Mouse (Mus musculus): ENCODE measurements around the gene Zc3h10.

Gene Zc3h10

GRCm38 (mm10) chr10:128547361-128548032, at the start of gene Zc3h10:
TSS of gene Zc3h10 (minus strand) at chr10:128547774.
- peak; percentile 95 for DNase-seq (ENCODE audit: extremely low read depth, low read depth, low spot score)

GRCm38 (mm10) chr10:128592797-128593196, 45.2 kb upstream of the Zc3h10 start:
- DNase-seq (ENCODE audit: extremely low read depth, low read depth, low spot score), result no peak

GRCm38 (mm10) chr10:128591436-128591835, 43.9 kb upstream of the Zc3h10 start:
- no peak for DNase-seq (ENCODE audit: extremely low read depth, low read depth, low spot score)

- no peak for DNase-seq (ENCODE audit: extremely low read depth, low read depth, low spot score)
These were observed 42.7 kb upstream of the Zc3h10 start for GRCm38 (mm10) chr10:128590193-128590690.

DNA sequence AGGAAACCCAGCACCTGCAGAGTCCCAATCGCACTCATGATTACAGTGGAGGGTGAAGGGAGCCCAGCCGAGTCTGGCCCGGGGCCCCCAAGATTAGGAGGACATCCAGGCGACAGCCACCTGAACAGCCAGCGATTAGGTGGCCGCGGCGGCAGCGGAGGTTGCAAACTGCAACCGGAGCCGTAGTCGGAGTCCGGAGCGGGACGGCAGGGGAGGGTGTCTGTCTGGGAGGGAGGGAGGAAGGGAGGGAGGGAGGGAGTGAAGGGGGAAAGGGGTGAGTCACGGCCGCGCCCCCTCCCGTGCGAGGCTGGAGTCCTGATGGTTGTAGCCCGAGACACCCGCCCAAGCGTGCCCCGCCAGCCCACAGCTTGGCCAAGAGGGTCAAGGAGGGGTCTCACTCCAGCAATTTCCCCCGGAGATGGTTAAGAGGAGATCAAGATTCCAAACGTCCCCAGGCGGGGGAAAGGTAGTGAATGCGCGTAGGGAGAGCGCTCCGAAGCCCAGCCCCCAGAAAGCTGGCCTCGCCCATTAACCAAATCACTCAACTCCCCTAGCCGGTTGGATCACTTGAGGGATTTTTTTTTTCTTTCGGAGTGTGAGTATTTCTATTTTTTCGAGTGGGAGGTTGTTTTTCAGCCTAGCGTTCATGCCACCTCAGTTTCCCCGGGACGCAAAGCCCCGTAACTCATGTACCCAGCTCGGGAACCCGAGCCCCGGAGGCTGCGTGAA, 42.1 kb upstream of the Zc3h10 start, which contains the start of gene Erbb3:
Gene Erbb3 (minus strand): TSS at position 189 of the 729 bp plus-strand sequence.
- no peak for DNase-seq (ENCODE audit: extremely low read depth, low read depth, low spot score)

GRCm38 (mm10) chr10:128588775-128589463, 41.3 kb upstream of the Zc3h10 start:
- DNase-seq (ENCODE audit: extremely low read depth, low read depth, low spot score), result no peak

- DNase-seq (ENCODE audit: extremely low read depth, low read depth, low spot score), result no peak
These were observed 40.6 kb upstream of the Zc3h10 start for GRCm38 (mm10) chr10:128588136-128588535.

DNA sequence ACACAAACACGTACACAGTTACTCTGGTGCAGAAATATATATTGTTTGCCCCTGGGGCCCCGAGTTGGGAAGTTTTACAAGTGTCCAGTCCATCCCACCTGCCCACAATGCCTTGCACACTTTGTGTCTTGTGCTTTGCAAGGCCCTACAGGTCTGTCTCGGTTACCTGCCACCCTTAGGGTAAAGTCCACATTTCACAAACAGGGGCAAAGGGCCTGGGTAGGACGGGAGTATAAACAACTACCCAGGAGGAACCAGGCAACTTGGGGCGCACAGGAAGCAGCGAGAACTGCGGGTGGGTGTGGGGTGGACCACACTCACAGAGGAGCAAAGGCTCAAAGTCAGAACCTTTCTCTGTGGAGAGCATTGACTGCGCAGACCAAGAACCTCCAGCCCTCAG, 40.1 kb upstream of the Zc3h10 start:
- no peak for DNase-seq (ENCODE audit: extremely low read depth, low read depth, low spot score)

DNA sequence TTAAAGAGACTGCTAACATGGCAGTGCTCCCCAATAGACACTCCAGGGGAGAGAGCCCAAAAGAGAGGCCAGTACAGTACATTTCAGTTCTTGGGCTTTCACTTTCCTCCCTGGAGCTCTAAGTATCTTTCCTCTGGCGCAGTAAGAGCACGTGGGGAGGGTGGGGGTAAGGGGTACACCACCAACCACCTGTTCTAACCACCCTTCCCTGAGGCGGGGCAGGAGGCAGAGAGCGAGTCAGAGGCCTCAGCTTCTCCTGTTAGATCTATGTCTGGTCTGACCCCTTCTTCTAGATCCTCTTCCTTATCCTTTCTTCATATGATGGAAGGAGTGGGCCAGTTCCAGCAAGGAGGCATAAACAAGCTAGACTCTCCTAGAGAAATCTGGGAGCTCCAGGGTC, 39.5 kb upstream of the Zc3h10 start:
- DNase-seq (ENCODE audit: extremely low read depth, low read depth, low spot score), result no peak

DNA sequence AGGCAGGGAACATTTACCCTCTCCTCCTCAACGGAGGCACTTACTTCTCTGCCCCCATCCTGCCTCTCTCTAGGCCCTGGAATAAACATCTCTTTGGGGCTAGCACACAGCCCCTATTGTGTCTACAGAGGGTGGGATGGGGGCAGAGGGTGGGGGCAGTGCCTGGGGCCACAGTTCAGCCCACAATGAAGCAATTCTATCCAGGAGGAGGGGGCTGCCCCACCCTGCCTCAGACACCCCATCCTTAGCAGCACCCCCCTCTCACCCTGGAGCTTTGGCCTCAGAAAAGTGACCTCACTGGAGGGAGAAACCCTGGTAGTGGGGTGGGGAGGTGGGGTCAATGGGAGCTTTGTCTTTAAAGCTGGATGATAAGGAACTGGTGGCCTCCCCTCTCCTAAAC, 39.0 kb upstream of the Zc3h10 start:
- no peak for DNase-seq (ENCODE audit: extremely low read depth, low read depth, low spot score)

DNA sequence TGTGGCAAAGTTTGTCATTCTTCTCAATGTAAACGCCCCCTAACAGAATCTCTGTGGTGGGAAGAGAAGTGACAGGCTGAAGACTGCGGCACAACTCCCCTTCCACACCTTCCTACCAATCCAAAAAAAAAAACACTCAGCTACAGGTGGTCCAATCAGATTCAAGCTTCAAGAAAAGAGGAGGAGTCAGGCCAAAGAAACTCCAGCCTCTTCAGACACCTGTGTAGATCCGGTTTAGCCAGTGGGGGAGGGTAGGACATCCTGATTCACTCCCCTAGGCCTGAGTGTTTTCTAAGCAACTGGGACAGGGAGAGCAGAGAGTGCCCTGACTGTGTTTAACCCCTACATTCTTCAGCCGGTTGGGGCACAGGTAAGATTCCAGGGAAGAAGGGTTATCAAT, 36.8 kb upstream of the Zc3h10 start:
- DNase-seq (ENCODE audit: extremely low read depth, low read depth, low spot score), result peak; percentile 96

GRCm38 (mm10) chr10:128583644-128584043, 36.1 kb upstream of the Zc3h10 start:
- no peak for DNase-seq (ENCODE audit: extremely low read depth, low read depth, low spot score)

GRCm38 (mm10) chr10:128579731-128580130, 32.2 kb upstream of the Zc3h10 start:
- DNase-seq (ENCODE audit: extremely low read depth, low read depth, low spot score), result no peak

GRCm38 (mm10) chr10:128579298-128579697, 31.7 kb upstream of the Zc3h10 start:
- no peak for DNase-seq (ENCODE audit: extremely low read depth, low read depth, low spot score)

- no peak for DNase-seq (ENCODE audit: extremely low read depth, low read depth, low spot score)
These were observed 30.8 kb upstream of the Zc3h10 start for GRCm38 (mm10) chr10:128578330-128578729.

DNA sequence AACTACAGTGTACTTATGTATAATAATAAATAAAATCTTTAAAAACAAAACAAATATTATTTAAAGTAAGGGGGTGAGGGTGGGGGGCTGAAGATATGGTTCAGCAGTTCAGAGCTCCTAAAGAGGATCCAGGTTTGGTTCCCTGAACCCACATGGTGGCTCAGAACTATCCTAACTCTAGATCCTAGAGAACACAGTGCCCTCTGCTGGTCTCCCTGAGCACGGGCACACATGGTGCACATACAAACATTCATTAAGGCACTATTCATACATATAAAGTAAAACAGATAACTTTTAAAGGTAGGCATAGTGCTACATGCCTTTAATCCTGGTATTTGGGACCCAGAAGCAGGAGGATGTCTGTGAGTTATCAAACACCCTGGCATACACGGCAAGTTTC, 27.5 kb upstream of the Zc3h10 start:
- DNase-seq (ENCODE audit: extremely low read depth, low read depth, low spot score), result no peak

- peak; percentile 80 for DNase-seq (ENCODE audit: extremely low read depth, low read depth, low spot score)
These were observed 18.4 kb upstream of the Zc3h10 start, which contains the start of gene Pa2g4 for GRCm38 (mm10) chr10:128565788-128566531. TSS of gene Pa2g4 (minus strand) at chr10:128565987.

DNA sequence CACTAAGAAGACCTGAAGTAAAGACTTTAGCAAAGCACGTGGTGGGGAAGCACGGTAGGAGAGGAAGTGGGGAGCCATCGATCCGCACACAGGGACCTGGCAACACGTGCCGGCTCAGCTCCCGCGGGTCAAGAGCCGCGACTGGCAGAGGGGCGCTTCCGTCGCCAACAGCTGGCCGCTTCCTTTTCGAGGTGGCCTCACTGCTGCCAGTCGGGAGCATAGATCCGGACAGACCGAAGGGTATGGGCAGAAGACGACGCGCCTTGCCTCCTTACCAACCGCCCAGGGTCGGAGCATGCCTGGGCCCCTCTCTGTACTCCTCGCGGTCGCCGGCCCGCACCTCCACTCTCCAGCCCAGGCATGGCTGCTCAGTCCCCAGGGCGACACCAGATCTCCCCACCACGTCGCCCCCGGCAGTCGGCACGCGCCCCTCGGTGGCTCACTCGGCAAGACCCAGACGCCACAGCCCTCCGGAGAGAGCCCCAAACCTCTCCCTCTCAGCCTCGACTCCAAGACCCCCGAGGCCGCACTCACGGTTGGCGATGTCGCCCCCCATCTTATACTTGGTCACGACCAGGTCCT, 17.7 kb upstream of the Zc3h10 start:
- no peak for DNase-seq (ENCODE audit: extremely low read depth, low read depth, low spot score)

DNA sequence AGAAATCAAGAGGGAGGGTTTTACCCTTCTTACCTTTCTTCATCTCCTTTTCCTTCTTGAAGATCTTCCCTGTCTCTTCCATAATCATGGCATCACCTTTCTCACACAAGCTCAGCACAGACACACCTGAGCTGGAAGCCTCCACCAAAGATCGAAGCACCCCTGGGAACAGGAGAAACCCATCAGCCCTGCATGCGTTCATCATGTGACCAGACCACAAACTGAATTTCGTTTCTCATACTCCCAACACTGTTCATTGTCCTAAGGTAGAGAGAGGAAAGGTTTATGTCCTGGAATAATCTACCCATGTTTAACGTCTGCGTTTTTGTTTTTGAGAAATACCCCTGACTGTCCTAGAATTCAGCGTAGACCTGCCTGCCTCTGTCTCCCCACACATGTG, 16.0 kb upstream of the Zc3h10 start:
- no peak for DNase-seq (ENCODE audit: extremely low read depth, low read depth, low spot score)

DNA sequence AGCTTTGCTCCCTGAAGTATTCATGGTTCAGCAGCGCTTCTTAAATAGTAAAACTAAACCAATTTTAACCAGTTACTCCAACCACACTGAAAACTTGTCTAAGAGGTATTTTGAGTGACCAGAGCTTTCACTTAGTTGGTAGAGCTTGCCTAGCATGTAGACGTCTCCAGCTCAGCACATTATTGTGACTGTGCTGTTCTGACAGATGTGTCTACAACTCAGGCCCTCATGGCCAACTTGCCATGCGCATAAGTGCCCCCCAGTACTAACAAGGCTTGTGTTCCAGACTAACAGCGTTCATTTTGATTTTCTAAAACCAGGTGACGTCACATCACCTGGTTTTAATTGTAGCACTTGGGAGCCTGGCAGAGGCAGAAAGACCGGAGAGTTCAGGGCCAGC, 9.4 kb upstream of the Zc3h10 start:
- DNase-seq (ENCODE audit: extremely low read depth, low read depth, low spot score), result no peak

DNA sequence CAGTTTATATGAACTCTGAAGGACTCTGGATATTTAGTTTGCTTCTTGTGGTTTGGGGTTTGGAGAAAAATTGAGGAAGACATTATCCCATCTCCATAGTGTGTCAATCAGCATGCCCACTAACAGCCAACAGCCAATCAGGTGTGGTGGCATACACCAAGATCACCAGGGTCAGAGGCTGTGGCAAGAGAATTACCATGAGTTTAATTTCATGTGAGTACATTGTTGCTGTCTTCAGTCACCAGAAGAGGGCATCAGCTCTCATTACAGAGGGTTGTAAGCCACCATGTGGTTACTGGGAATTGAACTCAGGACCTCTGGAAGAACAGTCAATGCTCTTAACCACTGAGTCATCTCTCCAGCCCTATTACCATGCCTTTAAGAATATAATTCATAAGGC, 8.7 kb upstream of the Zc3h10 start:
- DNase-seq (ENCODE audit: extremely low read depth, low read depth, low spot score), result no peak
